Mouse (Mus musculus) liver, embryonic 16.5 days (tissue): ENCODE results near the gene Evi5. TPM values are rescaled to one million over a fixed set of nuclear protein-coding genes. Genes with fewer than 3 reads are reported as not detected.

Experiments
- ATAC-seq: fragments of 200-750 bp; cut with Nextera tagmentation; 2 replicates; pipeline ENCODE4 v1.8.0; 2017; ENCODE audit warnings: low read depth, mild to moderate bottlenecking, moderate number of reproducible peaks, moderate library complexity
- H3K27ac ChIP-seq: fragments of 300-500 bp; sonication (generic); 2 replicates; pipeline ENCODE4 v1.5.1; 2014; ENCODE audit warnings: mild to moderate bottlenecking, low read length
- H3K27me3 ChIP-seq: fragments of 300-500 bp; sonication (generic); 2 replicates; pipeline ENCODE4 v1.6.1; 2014; ENCODE audit warnings: low read depth, low read length, mixed read lengths; ENCODE audit not compliant: control insufficient read depth, insufficient read depth
- H3K36me3 ChIP-seq: fragments of 300-500 bp; sonication (generic); 2 replicates; pipeline ENCODE4 v1.6.1; 2014; ENCODE audit warnings: mild to moderate bottlenecking; ENCODE audit not compliant: control insufficient read depth, insufficient read depth
- H3K4me1 ChIP-seq: fragments of 300-500 bp; sonication (generic); 2 replicates; pipeline ENCODE4 v1.6.1; 2014; ENCODE audit warnings: low read depth, low read length, mixed read lengths; ENCODE audit not compliant: control insufficient read depth
- H3K4me2 ChIP-seq: fragments of 300-500 bp; sonication (generic); 2 replicates; pipeline ENCODE4 v1.6.1; 2014; ENCODE audit warnings: low read depth, low read length, mixed read lengths
- H3K4me3 ChIP-seq: fragments of 300-500 bp; sonication (generic); 2 replicates; pipeline ENCODE4 v1.5.1; 2014; ENCODE audit warnings: low read depth, mild to moderate bottlenecking, low read length
- H3K9ac ChIP-seq: fragments of 300-500 bp; sonication (generic); 2 replicates; pipeline ENCODE4 v1.6.1; 2014; ENCODE audit warnings: low read depth, low read length
- H3K9me3 ChIP-seq: fragments of 300-500 bp; sonication (generic); replicated peaks from 2 replicates; pipeline ENCODE4 v1.6.1; 2016; ENCODE audit warnings: low read length; ENCODE audit not compliant: control insufficient read depth
- WGBS: fragments of 180-500 bp; shearing (Covaris S2); extraction: QIAGEN DNeasy Blood & Tissue Kit; methylation state at CpG from one replicate; pipeline ENCODE4 v1.1.7; 2014; ENCODE audit not compliant: insufficient replicate concordance; 5-methylcytosine and 5-hydroxymethylcytosine counted together
- polyA plus RNA-seq: library from polyadenylated mRNA; unstranded; fragments of >200 nt; fragmentation: Nextera tagmentation; extraction: Ambion mirVana; gene quantifications from 2 replicates; pipeline ENCODE4 v1.2.1, GENCODE M21; 2015

Evi5 gene
- polyA plus RNA-seq, 1 experiment from 2014 or later = 57.8 TPM

GRCm38 (mm10) chr5:107759121-107759520 lies 115.8 kb downstream of the Evi5 start:
- no peaks in the 10 kb centered on the region for H3K9me3 ChIP-seq
- H3K4me1 ChIP-seq = peaks cover 9% of the 10 kb centered on the region
- no peak overlapping the region for H3K4me2 ChIP-seq
- peak; percentile 84 for ATAC-seq
- no peak overlapping the region for H3K4me3 ChIP-seq
- H3K9ac ChIP-seq = no peak overlapping the region
- no peaks in the 10 kb centered on the region for H3K27me3 ChIP-seq
- 18% methylated on average over 5 of the region's 5 CpGs for WGBS
- H3K36me3 ChIP-seq = peaks cover 9% of the 10 kb centered on the region
- H3K27ac ChIP-seq = no peak overlapping the region

GRCm38 (mm10) chr5:107756072-107756471 lies 118.8 kb downstream of the Evi5 start:
- peaks cover 9% of the 10 kb centered on the region for H3K36me3 ChIP-seq
- no peak for ATAC-seq
- no peaks in the 10 kb centered on the region for H3K27me3 ChIP-seq
- no peak overlapping the region for H3K27ac ChIP-seq
- no peak overlapping the region for H3K4me2 ChIP-seq
- no peak overlapping the region for H3K4me3 ChIP-seq
- 74% methylated on average over 2 of the region's 2 CpGs for WGBS
- peaks cover 9% of the 10 kb centered on the region for H3K4me1 ChIP-seq
- H3K9me3 ChIP-seq = no peaks in the 10 kb centered on the region
- H3K9ac ChIP-seq = no peak overlapping the region

- no peak overlapping the region for H3K4me3 ChIP-seq
- peaks cover 9% of the 10 kb centered on the region for H3K36me3 ChIP-seq
- WGBS = 66% methylated on average over 1 of the region's 1 CpGs
- H3K9me3 ChIP-seq = no peaks in the 10 kb centered on the region
- H3K4me2 ChIP-seq = no peak overlapping the region
- no peaks in the 10 kb centered on the region for H3K27me3 ChIP-seq
- no peak overlapping the region for H3K9ac ChIP-seq
- peaks cover 10% of the 10 kb centered on the region for H3K4me1 ChIP-seq
- no peak overlapping the region for H3K27ac ChIP-seq
- 0 out of 2 replicates have a peak, but pooled peaks have one; percentile 38 for ATAC-seq
These were observed 120.2 kb downstream of the Evi5 start for GRCm38 (mm10) chr5:107754740-107755139.

- Histone ChIP-seq H3K27ac (no peak overlapping the region), H3K9me3 (no peaks in the 10 kb centered on the region), H3K4me3 (no peak overlapping the region), H3K27me3 (no peaks in the 10 kb centered on the region), H3K4me1 (peaks cover 3% of the 10 kb centered on the region; the same call in 1 of the 2 replicates), H3K36me3 (peaks cover 5% of the 10 kb centered on the region; the same call in 1 of the 2 replicates), H3K4me2 (no peak overlapping the region), H3K9ac (no peak overlapping the region)
- WGBS = 91% methylated on average over 7 of the region's 7 CpGs
- ATAC-seq = no peak
These were observed 121.3 kb downstream of the Evi5 start for GRCm38 (mm10) chr5:107753656-107754055.

GRCm38 (mm10) chr5:107749229-107749916 lies 125.5 kb downstream of the Evi5 start:
- Histone ChIP-seq H3K27ac (peak overlapping the region; percentile 29; the same call in 1 of the 2 replicates), H3K9me3 (no peaks in the 10 kb centered on the region), H3K9ac (no peak overlapping the region), H3K36me3 (peaks cover 14% of the 10 kb centered on the region), H3K4me3 (no peak overlapping the region), H3K27me3 (no peaks in the 10 kb centered on the region), H3K4me2 (no peak overlapping the region), H3K4me1 (peaks cover 3% of the 10 kb centered on the region; the same call in 1 of the 2 replicates)
- ATAC-seq = peak; percentile 46
- 13% methylated on average over 9 of the region's 9 CpGs for WGBS

GRCm38 (mm10) chr5:107739023-107739422 lies 135.9 kb downstream of the Evi5 start:
- H3K4me1 ChIP-seq = no peaks in the 10 kb centered on the region
- H3K27me3 ChIP-seq = no peaks in the 10 kb centered on the region
- peaks cover 4% of the 10 kb centered on the region for H3K36me3 ChIP-seq
- no peak for ATAC-seq
- H3K4me3 ChIP-seq = no peak overlapping the region
- H3K4me2 ChIP-seq = no peak overlapping the region
- 83% methylated on average over 5 of the region's 5 CpGs for WGBS
- H3K9me3 ChIP-seq = no peaks in the 10 kb centered on the region
- H3K9ac ChIP-seq = no peak overlapping the region
- H3K27ac ChIP-seq = no peak overlapping the region

GRCm38 (mm10) chr5:107738296-107738695 lies 136.6 kb downstream of the Evi5 start:
- no peak overlapping the region for H3K27ac ChIP-seq
- 78% methylated on average over 3 of the region's 3 CpGs for WGBS
- no peak for ATAC-seq
- no peaks in the 10 kb centered on the region for H3K4me1 ChIP-seq
- H3K9me3 ChIP-seq = no peaks in the 10 kb centered on the region
- no peak overlapping the region for H3K9ac ChIP-seq
- no peak overlapping the region for H3K4me3 ChIP-seq
- H3K4me2 ChIP-seq = no peak overlapping the region
- H3K36me3 ChIP-seq = peaks cover 4% of the 10 kb centered on the region
- H3K27me3 ChIP-seq = no peaks in the 10 kb centered on the region

- ATAC-seq = no peak
- 49% methylated on average over 5 of the region's 5 CpGs for WGBS
These were observed 138.7 kb downstream of the Evi5 start for GRCm38 (mm10) chr5:107736171-107736570.

GRCm38 (mm10) chr5:107731844-107732243 lies 143.1 kb downstream of the Evi5 start:
- Histone ChIP-seq H3K9ac (no peak overlapping the region), H3K4me1 (no peaks in the 10 kb centered on the region), H3K27ac (no peak overlapping the region), H3K36me3 (no peaks in the 10 kb centered on the region), H3K27me3 (peaks cover 24% of the 10 kb centered on the region), H3K4me2 (no peak overlapping the region), H3K4me3 (no peak overlapping the region), H3K9me3 (no peaks in the 10 kb centered on the region)
- ATAC-seq = no peak
- 37% methylated on average over 2 of the region's 2 CpGs for WGBS

More at GRCm38 (mm10) chr5:107736171-107736570, 138.7 kb downstream of the Evi5 start:
- H3K27me3 ChIP-seq = no peaks in the 10 kb centered on the region
- H3K36me3 ChIP-seq = no peaks in the 10 kb centered on the region
- H3K4me2 ChIP-seq = no peak overlapping the region
- H3K9me3 ChIP-seq = no peaks in the 10 kb centered on the region
- H3K4me1 ChIP-seq = no peaks in the 10 kb centered on the region
- no peak overlapping the region for H3K4me3 ChIP-seq
- no peak overlapping the region for H3K27ac ChIP-seq
- H3K9ac ChIP-seq = no peak overlapping the region
